Mouse (Mus musculus) cortical plate, adult 2 months (tissue): ENCODE results near the gene Slc13a3.

Source experiments
- CTCF ChIP-seq: fragments of 200-500 bp; IDR thresholded peaks from 2 replicates; pipeline ENCODE4 v1.5.1; 2011; ENCODE audit warnings: mild to moderate bottlenecking, control low read depth, low read length; ENCODE audit not compliant: insufficient read depth; ENCODE audit errors: extremely low read depth
- POLR2A ChIP-seq: fragments of 200-500 bp; IDR thresholded peaks from 2 replicates; pipeline ENCODE4 v1.6.1; 2011; ENCODE audit warnings: mild to moderate bottlenecking, low read length, control low read depth; ENCODE audit not compliant: insufficient read depth; ENCODE audit errors: extremely low read depth

GRCm38 (mm10) chr2:165452730-165453693, 20.0 kb downstream of the Slc13a3 start:
- TF ChIP-seq CTCF (no peak), POLR2A (no peak)
